Mouse (Mus musculus): Measurements from ENCODE around the gene Lamtor5. TPM values are rescaled to one million over a fixed set of nuclear protein-coding genes. Genes with fewer than 3 reads are reported as not detected.
A peak's percentile ranks its signal among the peaks of the same experiment; 100 is the strongest.

Lamtor5 gene
- polyA plus RNA-seq, 1 experiment from 2014 or later: 215 TPM

DNA sequence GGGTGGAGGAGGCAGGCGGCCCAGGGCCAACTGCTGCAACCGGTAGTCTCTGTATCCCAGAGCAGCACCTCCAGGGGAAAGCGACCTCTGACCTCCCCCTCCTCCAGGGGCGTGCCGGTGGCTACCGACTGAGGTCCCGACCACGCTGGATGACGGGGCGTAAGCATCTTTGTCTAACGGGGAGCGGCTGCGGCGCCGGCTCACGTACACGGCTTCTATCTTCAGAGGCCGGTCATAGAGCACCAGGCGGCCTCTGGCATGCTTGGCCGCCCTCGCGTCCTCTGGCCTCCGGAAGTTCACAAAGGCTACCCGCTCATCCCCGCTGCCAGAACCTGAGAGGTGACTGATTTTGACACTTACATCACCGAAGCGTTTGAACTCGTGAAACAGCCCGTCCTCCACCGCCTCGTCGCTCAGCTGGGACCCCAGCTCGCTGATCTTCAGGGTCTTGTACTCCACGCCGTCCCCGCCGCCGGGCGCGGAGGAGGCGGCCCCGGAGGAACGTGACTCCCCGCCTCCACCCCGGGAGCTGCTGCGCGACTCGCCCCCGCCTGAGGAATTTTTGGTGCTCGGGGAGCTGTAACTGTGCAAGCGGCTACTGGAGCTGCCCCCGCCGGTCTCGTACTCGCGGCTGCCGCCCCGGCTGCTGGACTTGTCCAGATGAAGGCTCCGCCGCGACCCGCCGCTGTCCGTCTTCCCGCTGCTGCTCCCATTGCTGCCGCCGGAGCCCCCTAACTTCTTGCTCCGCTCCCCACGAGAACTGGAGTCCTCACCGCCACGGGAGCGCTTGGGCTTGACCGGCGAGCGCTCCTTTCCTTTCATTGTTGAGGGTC lies 53.7 kb downstream of the Lamtor5 start:
- under 1% methylated on average over 73 of the region's 75 CpGs for WGBS
- ATAC-seq: 0 out of 2 replicates have a peak, but pooled peaks have one; percentile 3

DNA sequence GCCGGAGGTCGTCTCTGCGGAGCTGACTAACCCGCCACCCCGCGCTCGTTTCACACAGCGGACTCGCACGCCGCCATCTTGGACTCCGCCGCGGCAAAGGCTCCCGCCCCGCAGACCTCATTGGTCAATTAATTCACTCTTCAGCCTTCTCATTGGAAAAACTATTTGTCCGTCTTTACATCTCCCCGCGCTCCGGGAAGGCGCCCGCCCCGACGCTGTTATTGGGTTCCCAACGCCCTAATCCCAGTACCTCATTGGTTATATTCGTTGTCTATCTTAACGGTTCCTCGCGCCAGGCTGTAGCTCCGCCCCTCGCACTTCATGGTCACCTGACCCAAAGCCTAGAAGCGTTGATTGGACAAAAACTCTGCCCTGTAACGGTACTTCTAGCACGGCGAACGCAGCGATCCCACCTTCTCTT lies 54.3 kb downstream of the Lamtor5 start:
- H3K9ac ChIP-seq (replicated peaks; ENCODE audit: low read depth): peak overlapping the region; percentile 90
- no peak for TF ChIP-seq CTCF (IDR thresholded peaks at IDR 0.05)
- no peak for TF ChIP-seq EP300 (IDR thresholded peaks at IDR 0.05)
- H3K4me1 ChIP-seq (ENCODE audit: insufficient read depth, low read depth, low read length): peaks cover 12% of the 10 kb centered on the region; the same call in 1 of the 2 replicates
- peak overlapping the region; percentile 97 for H3K27ac ChIP-seq (ENCODE audit: low read length)
- peak; percentile 100 for DNase-seq (ENCODE audit: low spot score)
- ATAC-seq: peak; percentile 94
- H3K36me3 ChIP-seq (ENCODE audit: insufficient read depth, low read length): no peaks in the 10 kb centered on the region
- H3K9me3 ChIP-seq (ENCODE audit: low read length): no peaks in the 10 kb centered on the region
- H3K27me3 ChIP-seq (replicated peaks; ENCODE audit: insufficient read depth, low read length): no peaks in the 10 kb centered on the region
- peak overlapping the region; percentile 97 for H3K4me3 ChIP-seq (ENCODE audit: low read depth, low read length)
- WGBS: under 1% methylated on average over 36 of the region's 37 CpGs
- peak overlapping the region; percentile 94 for H3K4me2 ChIP-seq (replicated peaks; ENCODE audit: low read depth, low read length)

More for the DNA sequence above, 53.7 kb downstream of the Lamtor5 start:
- no peaks in the 10 kb centered on the region for H3K27me3 ChIP-seq (replicated peaks; ENCODE audit: insufficient read depth, low read length)
- H3K9me3 ChIP-seq (ENCODE audit: low read length): no peaks in the 10 kb centered on the region
- H3K4me2 ChIP-seq (replicated peaks; ENCODE audit: low read depth, low read length): peak overlapping the region; percentile 94
- H3K4me3 ChIP-seq (ENCODE audit: low read depth, low read length): peak overlapping the region; percentile 97
- peak overlapping the region; percentile 90 for H3K9ac ChIP-seq (replicated peaks; ENCODE audit: low read depth)
- no peak for TF ChIP-seq CTCF (IDR thresholded peaks at IDR 0.05)
- TF ChIP-seq EP300 (IDR thresholded peaks at IDR 0.05): no peak
- peaks cover 12% of the 10 kb centered on the region; the same call in 1 of the 2 replicates for H3K4me1 ChIP-seq (ENCODE audit: insufficient read depth, low read depth, low read length)
- peak; percentile 69 for DNase-seq (ENCODE audit: low spot score)
- H3K27ac ChIP-seq (ENCODE audit: low read length): peak overlapping the region; percentile 88
- H3K36me3 ChIP-seq (ENCODE audit: insufficient read depth, low read length): no peaks in the 10 kb centered on the region

Other genes starting within 250 kb of the Lamtor5 start
- 2.7 and 4.2 TPM in 2 replicates for gene Kcna3, start 242.7 kb upstream of the Lamtor5 start, polyA plus RNA-seq (2015; fragmentation: Nextera tagmentation; extraction: Ambion mirVana)
- 0.87 and 0.93 TPM in 2 replicates for gene Kcna2, start 177.7 kb upstream of the Lamtor5 start, polyA plus RNA-seq (2015; fragmentation: Nextera tagmentation; extraction: Ambion mirVana)
- not detected in 2 replicates for gene Kcna10, start 95.8 kb upstream of the Lamtor5 start, polyA plus RNA-seq (2015; fragmentation: Nextera tagmentation; extraction: Ambion mirVana)
- gene Cym, start 57.1 kb upstream of the Lamtor5 start, polyA plus RNA-seq (2015; fragmentation: Nextera tagmentation; extraction: Ambion mirVana): 0.36 and 0.41 TPM in 2 replicates
- not detected in 2 replicates for gene A630076J17Rik, start 48.2 kb upstream of the Lamtor5 start, polyA plus RNA-seq (2015; fragmentation: Nextera tagmentation; extraction: Ambion mirVana)
- gene Prok1, start 39.2 kb upstream of the Lamtor5 start, polyA plus RNA-seq (2015; fragmentation: Nextera tagmentation; extraction: Ambion mirVana): 0.12 TPM in 1 of 2 replicates, not detected in the other
- 0.49 and 0.73 TPM in 2 replicates for gene Slc16a4, start 12.4 kb downstream of the Lamtor5 start, polyA plus RNA-seq (2015; fragmentation: Nextera tagmentation; extraction: Ambion mirVana)
- gene Rbm15, start 54.8 kb downstream of the Lamtor5 start, polyA plus RNA-seq (2015; fragmentation: Nextera tagmentation; extraction: Ambion mirVana): 7.2 and 7.5 TPM in 2 replicates
- gene Kcnc4, start 180.7 kb downstream of the Lamtor5 start, polyA plus RNA-seq (2015; fragmentation: Nextera tagmentation; extraction: Ambion mirVana): 0.02 TPM in 1 of 2 replicates, not detected in the other
- gene Slc6a17, start 239.2 kb downstream of the Lamtor5 start, polyA plus RNA-seq (2015; fragmentation: Nextera tagmentation; extraction: Ambion mirVana): 0.38 and 0.84 TPM in 2 replicates

All from lung, postnatal 0 days (tissue).